Mouse (Mus musculus): ENCODE measurements at regions not wholly inside any gene's neighbourhood (a gene's known extent, or its start where the extent isn't known, plus 50 kb on each side); places are given as distances from the start of the nearest gene placed in this dataset.

- DNase-seq, result peak in 1 of 2 experiments; percentile 19
These were observed 212.6 kb upstream of the Depdc1a start for GRCm38 (mm10) chr3:159282594-159282993.

DNA sequence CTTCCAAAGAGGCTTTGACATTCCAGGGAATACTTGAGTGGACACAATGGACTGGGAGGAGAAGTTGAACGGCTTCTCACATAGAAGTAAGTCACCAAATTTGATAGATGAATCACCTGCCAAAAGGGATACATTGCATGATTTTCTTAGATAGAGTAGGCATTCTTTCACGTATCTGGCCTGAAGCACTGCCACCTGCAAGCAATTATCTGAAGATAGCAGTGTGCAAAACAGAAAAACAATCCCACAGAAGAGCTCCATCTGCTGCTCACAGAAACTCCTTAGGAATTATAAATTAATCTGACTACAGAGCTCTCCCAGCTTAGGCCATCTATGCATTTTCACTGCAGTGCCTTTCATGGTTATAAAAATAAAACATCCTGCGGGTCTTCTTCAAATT, 177.8 kb upstream of the Depdc1a start:
- peak in 1 of 2 experiments; percentile 3 for DNase-seq

GRCm38 (mm10) chr3:159348053-159348452, 147.2 kb upstream of the Depdc1a start:
- DNase-seq, result peak in 1 of 2 experiments; percentile 8

GRCm38 (mm10) chr3:159353730-159354129, 141.5 kb upstream of the Depdc1a start:
- DNase-seq, result no peak

GRCm38 (mm10) chr3:159373177-159373576, 122.1 kb upstream of the Depdc1a start:
- DNase-seq, result no peak
